Mouse (Mus musculus): Measurements from ENCODE around the gene Rpl19. TPM values are rescaled to one million over a fixed set of nuclear protein-coding genes. Genes with fewer than 3 reads are reported as not detected.

The Rpl19 gene
- polyA plus RNA-seq, 1 experiment from 2014 or later = 820 TPM

Small RNA genes within 50 kb of the gene (microRNA-seq; reads per million reads assigned to microRNA genes)
- gene Gm27597 = not detected

Other genes with a start within 250 kb of the Rpl19 start
- 436 and 468 TPM in 2 replicates for gene Rpl23, start 244.3 kb upstream of the Rpl19 start, polyA plus RNA-seq (2015; fragmentation: Nextera tagmentation; extraction: Ambion mirVana)
- 27.5 and 31.2 TPM in 2 replicates for gene Lasp1, start 227.7 kb upstream of the Rpl19 start, polyA plus RNA-seq (2015; fragmentation: Nextera tagmentation; extraction: Ambion mirVana)
- 0.85 and 1.3 TPM in 2 replicates for gene B230217C12Rik, start 185.9 kb upstream of the Rpl19 start, polyA plus RNA-seq (2015; fragmentation: Nextera tagmentation; extraction: Ambion mirVana)
- 0.33 and 0.46 TPM in 2 replicates for gene Fbxo47, start 142.6 kb upstream of the Rpl19 start, polyA plus RNA-seq (2015; fragmentation: Nextera tagmentation; extraction: Ambion mirVana)
- gene Plxdc1, start 40.3 kb upstream of the Rpl19 start, polyA plus RNA-seq (2015; fragmentation: Nextera tagmentation; extraction: Ambion mirVana) = 0.45 and 0.58 TPM in 2 replicates
- 10.8 and 12.8 TPM in 2 replicates for gene Arl5c, start 30.5 kb upstream of the Rpl19 start, polyA plus RNA-seq (2015; fragmentation: Nextera tagmentation; extraction: Ambion mirVana)
- 0.73 and 0.88 TPM in 2 replicates for gene Cacnb1, start 3.7 kb upstream of the Rpl19 start, polyA plus RNA-seq (2015; fragmentation: Nextera tagmentation; extraction: Ambion mirVana)
- 0.05 TPM in 1 of 2 replicates, not detected in the other for gene Stac2, start 26.8 kb downstream of the Rpl19 start, polyA plus RNA-seq (2015; fragmentation: Nextera tagmentation; extraction: Ambion mirVana)
- gene Fbxl20, start 123.7 kb downstream of the Rpl19 start, polyA plus RNA-seq (2015; fragmentation: Nextera tagmentation; extraction: Ambion mirVana) = 6.7 TPM in 2 replicates
- gene Med1, start 166.6 kb downstream of the Rpl19 start, polyA plus RNA-seq (2015; fragmentation: Nextera tagmentation; extraction: Ambion mirVana) = 30.1 and 38.9 TPM in 2 replicates
- 5.4 and 5.9 TPM in 2 replicates for gene Cdk12, start 176.3 kb downstream of the Rpl19 start, polyA plus RNA-seq (2015; fragmentation: Nextera tagmentation; extraction: Ambion mirVana)

All from liver, embryonic 13.5 days (tissue).